Mouse (Mus musculus) frontal cortex, postnatal 25 days (tissue): ENCODE results near the gene Micu2.
A peak's percentile ranks its signal among the peaks of the same experiment; 100 is the strongest.

ENCODE experiments used
- DNase-seq, 2 experiments: peaks; one replicate each; pipeline ENCODE4 v3.0.0; 2022; ENCODE audit warnings: low spot score in 2 of 2

Gene Micu2

DNA sequence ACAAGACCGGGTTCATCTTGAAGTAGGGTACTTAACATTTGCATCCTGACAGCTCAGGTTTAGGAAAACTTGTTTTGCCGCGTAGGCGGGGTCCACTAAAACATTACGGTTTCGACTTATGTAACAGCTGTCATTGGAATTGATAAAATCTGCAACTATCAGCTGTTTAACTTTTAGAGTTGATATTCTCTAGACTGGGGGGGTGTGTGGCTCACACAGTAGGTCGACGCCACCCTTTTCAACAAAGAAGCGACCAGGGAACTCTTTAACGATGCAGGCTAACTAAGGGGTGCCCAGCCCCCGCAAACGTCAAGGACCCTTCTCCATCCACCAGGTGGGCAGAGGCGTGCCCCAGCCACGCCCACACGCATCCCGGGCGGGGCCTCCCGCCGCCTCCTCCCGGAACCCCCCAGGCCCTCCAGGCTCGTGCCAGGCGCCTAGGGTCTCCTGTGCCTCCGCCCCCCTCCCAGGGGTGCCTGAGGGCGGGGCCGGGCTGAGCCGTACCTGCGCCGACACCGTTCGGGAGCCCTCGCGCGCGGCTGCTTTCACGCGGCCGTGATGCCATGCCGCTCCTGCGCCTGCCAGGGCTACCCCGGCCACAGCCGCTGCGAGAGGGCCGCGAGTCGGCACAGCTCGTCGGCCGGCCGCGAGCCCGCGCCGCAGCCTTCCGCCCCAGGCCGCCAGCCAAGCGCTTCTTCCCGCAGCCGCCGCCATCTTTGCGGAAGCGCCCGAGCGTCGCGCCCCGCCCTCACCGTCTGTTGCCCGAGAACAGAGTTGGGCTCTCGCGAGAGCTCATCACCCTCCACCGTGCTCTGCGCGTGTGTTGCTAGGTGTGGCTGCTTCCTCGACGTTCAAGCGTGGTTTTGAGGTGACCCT is at the start of gene Micu2:
Gene Micu2, minus strand, starts transcription at position 737 of the 876 bp plus-strand sequence.
- peak; percentile 66 for DNase-seq

- DNase-seq, result no peak
Observed at GRCm38 (mm10) chr14:58046639-58047284, 47.7 kb upstream of the Micu2 start.

GRCm38 (mm10) chr14:58036174-58036573 is 37.1 kb upstream of the Micu2 start:
- DNase-seq, result no peak

GRCm38 (mm10) chr14:58034567-58034966 is 35.5 kb upstream of the Micu2 start:
- peak; percentile 69 to 75 for DNase-seq

GRCm38 (mm10) chr14:58018869-58019268 is 19.8 kb upstream of the Micu2 start:
- DNase-seq, result no peak

DNA sequence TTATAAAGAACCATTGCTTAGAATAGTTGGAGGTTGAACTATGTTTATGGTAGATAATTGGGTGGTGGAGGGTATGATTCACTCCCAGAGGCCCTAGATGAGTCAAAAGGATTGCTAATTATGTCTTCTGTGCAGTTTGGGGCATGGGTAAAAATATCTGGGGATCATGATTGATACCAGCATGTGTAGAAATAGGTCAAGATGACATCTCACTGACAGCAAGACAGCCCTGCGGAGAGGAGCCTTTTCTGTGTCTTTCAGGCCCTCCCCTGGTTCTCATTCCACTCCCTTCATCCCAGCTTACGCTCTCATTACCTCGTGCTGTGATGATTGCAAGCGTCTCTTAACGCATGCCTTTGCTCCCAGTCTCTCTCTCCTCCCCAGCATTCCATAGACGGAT is 4.8 kb upstream of the Micu2 start:
- no peak for DNase-seq

DNA sequence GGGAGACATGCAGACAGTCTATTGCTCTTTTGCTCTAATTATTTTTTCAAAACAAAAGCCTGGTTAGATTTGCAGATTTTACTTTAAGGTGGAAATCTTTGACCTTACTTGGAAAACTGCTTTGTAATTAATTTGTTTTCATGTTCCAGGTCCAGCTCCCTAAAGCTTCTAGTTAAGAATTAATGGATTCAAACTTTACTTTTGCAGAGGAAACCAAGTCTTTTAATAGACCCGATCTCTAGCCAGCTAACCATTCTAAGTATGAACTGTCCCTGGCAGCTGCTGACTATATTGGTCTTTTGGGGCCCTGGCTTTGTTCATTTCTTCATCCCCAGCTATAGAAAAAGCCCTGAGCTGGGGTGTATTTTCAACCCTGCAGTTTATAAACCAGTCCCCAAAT is 3.1 kb upstream of the Micu2 start:
- DNase-seq, result no peak

GRCm38 (mm10) chr14:57999402-57999734 is 306 bp upstream of the Micu2 start:
- DNase-seq, result no peak

DNA sequence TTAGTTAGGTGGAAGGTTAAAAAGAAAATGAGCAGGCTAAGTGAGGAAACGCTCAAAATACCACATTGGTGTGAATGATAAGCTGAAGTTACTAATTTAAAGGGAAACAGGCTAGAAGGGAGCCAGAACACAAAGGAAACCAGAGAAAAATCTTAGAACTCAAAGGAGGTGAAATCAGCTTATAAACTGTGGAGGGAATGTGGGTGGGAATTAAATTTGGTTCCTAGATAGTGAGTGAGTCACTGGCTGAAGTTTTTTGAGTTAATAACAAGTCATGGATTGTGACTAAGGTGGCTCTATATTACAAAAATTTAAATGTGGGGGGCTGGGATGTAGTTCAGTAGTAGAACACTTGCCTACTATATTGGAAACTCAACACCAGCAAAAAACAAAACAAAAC is 1.6 kb downstream of the Micu2 start:
- DNase-seq, result no peak

DNA sequence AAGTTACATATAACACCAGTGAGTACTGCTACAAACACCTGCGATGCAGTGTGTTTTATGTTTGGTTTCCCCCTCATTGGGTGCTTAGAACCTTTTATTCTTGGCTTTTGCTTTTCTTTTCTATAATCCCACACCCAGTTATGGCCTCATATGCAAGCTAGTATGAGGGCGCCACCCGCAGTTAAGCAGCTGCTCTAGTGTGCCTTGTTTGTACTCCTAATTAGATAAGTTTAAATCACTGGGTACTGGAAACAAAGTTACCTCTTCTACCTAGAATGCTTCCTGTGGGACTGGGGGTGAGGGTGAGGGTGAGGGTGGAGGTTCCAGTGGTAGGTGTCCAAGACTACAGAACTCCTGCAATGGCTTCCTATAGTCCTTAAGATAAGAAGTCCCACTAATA is 2.9 kb downstream of the Micu2 start:
- DNase-seq, result no peak

DNA sequence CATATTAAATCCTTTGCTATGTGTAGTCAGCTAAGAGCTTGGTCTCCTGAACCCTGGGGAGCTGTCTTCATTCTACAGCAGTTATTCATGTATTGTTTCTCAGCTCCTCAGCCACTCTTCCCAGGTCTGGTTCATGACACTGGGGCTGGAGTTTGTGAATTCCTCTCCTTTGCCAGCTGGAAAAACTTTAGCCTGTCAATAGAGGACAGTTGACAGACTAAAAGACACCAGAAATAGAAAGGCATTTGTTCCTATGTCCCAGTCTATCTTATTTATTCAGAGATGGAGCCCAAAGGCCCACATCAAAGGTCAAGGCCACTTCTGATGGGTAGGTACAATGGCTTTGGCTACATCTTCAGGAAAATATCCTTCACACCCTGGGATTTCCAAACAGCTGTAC is 7.3 kb downstream of the Micu2 start:
- no peak for DNase-seq

GRCm38 (mm10) chr14:57989162-57989561 is 9.9 kb downstream of the Micu2 start:
- no peak for DNase-seq

GRCm38 (mm10) chr14:57985780-57986179 is 13.3 kb downstream of the Micu2 start:
- no peak for DNase-seq

DNA sequence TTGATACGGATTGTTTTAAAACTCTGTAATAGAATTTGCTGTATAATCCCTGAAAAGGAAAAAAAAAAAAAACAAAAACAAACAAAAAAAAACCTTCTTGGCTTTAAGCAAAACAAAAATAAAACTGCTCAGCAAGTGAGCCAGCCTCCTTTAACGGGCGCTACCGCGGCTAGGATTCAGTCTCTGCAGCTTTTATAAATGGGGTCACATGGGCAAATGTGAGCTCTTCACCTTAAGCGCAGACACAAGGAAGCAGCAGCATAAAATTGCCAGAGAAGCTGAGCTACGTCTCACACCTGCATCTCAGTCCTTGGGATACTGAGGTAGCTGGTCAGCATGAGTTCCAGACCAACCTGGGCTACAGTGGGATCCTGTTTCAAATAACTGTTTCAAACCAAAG is 16.6 kb downstream of the Micu2 start:
- no peak for DNase-seq

GRCm38 (mm10) chr14:57981720-57982418 is 17.2 kb downstream of the Micu2 start:
- DNase-seq, result no peak

- DNase-seq, result no peak
Observed at GRCm38 (mm10) chr14:57980776-57981175, 18.3 kb downstream of the Micu2 start.

DNA sequence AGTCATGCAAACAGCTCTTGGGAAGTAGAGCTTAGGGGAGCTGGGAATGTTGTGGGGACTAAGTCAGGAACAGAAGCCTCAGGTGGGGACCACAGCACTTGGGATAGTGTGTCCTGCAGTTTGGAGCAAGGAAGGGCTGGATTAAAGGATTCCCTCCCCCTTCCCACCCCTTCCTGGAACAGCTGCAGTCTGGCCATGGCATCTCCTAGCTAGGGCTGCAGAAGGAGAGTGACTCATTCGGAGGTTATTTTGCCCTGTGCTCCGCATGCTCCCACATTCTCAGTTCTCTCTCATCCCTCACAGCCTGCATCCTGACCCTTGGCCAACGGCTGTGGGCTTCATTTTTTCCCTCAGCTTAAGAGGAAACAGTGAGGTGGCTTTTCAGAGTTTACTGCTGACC is 18.9 kb downstream of the Micu2 start:
- no peak for DNase-seq

DNA sequence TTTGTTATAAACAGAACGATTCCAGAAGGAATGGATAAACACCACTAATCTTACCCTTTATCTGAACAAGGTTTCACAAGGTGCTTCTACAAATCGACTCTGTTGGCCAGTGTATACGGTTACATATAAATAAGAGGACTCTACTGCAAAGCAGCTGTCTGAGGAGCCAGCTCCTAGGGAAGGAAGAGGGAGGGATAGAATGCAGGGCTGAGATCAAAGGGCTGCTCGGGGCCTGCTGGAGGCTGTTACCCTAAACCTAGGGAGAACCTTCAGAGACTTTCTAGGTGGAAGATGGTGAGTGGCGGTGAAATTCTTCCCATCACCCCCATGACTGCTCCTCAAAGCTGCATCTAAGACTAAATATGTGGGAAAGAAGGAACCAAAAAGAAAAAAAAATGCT is 20.9 kb downstream of the Micu2 start:
- no peak for DNase-seq

GRCm38 (mm10) chr14:57975656-57976055 is 23.4 kb downstream of the Micu2 start:
- DNase-seq, result no peak

GRCm38 (mm10) chr14:57971986-57972525 is 27.0 kb downstream of the Micu2 start:
- DNase-seq, result no peak

DNA sequence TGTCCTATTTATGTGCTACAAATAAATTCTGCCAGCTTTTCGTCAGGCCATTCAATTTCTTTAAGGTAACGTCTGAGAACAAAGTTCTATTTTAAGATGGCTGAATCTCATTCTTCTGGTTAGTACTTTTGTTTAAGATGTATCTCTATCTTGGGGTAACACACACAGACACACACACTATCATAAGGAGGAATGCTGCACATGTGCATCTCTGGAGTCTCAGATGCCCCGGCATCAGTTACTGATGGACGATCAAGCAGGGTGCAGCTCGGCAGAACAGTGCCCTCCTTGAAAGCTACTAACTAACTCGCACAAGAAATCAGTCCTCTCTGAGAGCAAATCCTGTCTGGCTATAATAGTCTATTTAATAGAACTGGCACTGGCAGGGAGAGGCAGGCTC is 30.2 kb downstream of the Micu2 start:
- DNase-seq, result no peak

DNA sequence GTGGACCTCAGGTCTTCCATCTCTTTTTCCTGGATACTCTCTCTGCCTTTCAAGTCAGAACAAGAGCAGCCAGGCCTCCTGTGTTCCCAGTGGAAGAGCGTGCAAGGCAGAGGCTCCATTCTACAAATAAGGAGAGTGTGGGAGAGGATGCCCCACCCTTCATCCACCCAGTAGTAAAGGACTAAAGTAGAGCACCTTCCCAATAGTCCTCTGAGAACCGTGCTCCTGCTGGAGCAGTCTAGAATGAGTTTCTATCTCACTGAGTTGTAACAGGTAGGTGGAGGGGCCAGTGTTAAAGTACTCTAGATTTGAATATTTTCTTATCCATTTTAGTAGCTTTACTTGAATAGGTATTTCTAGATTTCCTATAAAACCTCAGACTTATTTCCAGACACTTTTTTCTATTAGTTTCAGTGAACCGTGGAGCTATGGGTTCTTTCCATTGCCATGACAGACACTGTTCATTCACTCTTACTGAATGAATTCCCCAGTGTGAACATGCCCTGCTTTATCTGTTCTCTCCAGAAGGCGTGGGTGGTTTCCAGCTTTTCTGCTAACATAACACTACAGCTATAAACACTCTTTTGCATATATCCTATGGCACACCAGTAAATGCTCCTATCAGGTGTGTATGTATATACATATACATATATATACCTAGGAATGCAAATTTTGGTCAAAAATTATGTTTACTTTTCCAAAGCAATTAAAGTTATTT is 31.8 kb downstream of the Micu2 start:
- DNase-seq, result no peak
